Mouse (Mus musculus): ENCODE measurements around the gene Mvb12a.

DNA sequence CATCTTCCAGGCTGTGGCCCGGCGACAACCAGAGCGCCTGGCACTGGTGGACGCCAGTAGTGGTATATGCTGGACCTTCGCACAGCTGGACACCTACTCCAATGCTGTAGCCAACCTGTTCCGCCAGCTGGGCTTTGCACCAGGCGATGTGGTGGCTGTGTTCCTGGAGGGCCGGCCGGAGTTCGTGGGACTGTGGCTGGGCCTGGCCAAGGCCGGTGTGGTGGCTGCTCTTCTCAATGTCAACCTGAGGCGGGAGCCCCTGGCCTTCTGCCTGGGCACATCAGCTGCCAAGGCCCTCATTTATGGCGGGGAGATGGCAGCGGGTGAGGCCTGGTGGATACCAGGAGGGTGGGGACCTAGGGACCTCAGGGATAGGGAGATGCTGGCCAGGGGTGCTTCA lies 36.8 kb downstream of the Mvb12a start:
- no peak for TF ChIP-seq POLR2A (IDR thresholded peaks at IDR 0.05; ENCODE audit: insufficient read depth, low read length)
- no peak for TF ChIP-seq CTCF (IDR thresholded peaks at IDR 0.05; ENCODE audit: low read depth, low read length)

All from ES-Bruce4 (cell line).